Mouse (Mus musculus): ENCODE data around the gene Rassf10.

DNA sequence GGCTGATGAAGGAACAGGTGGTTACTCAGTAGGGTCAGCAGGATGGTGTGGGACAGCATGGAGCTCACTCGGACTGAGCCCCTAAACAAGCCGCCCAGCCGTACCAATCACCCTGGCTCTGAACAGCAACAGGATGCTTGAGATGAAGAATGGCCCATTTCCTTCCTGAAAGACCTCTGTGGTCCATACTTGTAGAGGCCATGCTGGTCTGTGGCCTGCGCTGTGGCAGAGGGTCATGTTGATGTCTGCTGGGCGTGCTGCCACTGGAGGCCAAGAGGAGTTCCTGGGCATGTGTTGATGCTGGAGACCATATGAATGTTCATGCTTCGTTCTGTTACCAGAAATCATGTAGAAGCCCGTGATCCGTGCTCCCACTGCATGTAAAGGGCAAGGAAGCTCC, 16.7 kb upstream of the Rassf10 start:
- no peak for TF ChIP-seq CTCF (IDR thresholded peaks at IDR 0.05; ENCODE audit: control insufficient read depth, insufficient read depth, insufficient replicate concordance, low read depth, low read length)
- no peak for TF ChIP-seq POLR2A (IDR thresholded peaks at IDR 0.05; ENCODE audit: control insufficient read depth, low read depth, low read length)

Measured in testis, adult 2 months (tissue).